Mouse (Mus musculus): ENCODE data around the gene Arhgef28. TPM values are rescaled to one million over a fixed set of nuclear protein-coding genes. Genes with fewer than 3 reads are reported as not detected.
"Not testable (repeated sequence)": the region's sequence is repeated elsewhere in the genome, so short reads cannot be mapped to it uniquely, and the experiment has no call there.

Gene Arhgef28
- total RNA-seq, 2 experiments from 2014 or later, result not detected

- ATAC-seq (replicated peaks; ENCODE audit: low FRiP score, poor library complexity, severe bottlenecking), result no peak
These were observed 73.3 kb downstream of the Arhgef28 start for GRCm38 (mm10) chr13:98132951-98133350.

- no peak for ATAC-seq (replicated peaks; ENCODE audit: low FRiP score, poor library complexity, severe bottlenecking)
These were observed 74.0 kb downstream of the Arhgef28 start for GRCm38 (mm10) chr13:98132264-98132663.

GRCm38 (mm10) chr13:98125666-98126065, 80.6 kb downstream of the Arhgef28 start:
- ATAC-seq (replicated peaks; ENCODE audit: low FRiP score, poor library complexity, severe bottlenecking), result no peak

GRCm38 (mm10) chr13:98124113-98124745, 82.0 kb downstream of the Arhgef28 start:
- no peak for ATAC-seq (replicated peaks; ENCODE audit: low FRiP score, poor library complexity, severe bottlenecking)

- ATAC-seq (replicated peaks; ENCODE audit: low FRiP score, poor library complexity, severe bottlenecking), result no peak
These were observed 83.5 kb downstream of the Arhgef28 start for GRCm38 (mm10) chr13:98122766-98123165.

GRCm38 (mm10) chr13:98121993-98122392, 84.2 kb downstream of the Arhgef28 start:
- ATAC-seq (replicated peaks; ENCODE audit: low FRiP score, poor library complexity, severe bottlenecking), result no peak

- ATAC-seq (replicated peaks; ENCODE audit: low FRiP score, poor library complexity, severe bottlenecking), result no peak
These were observed 85.1 kb downstream of the Arhgef28 start for GRCm38 (mm10) chr13:98121124-98121470.

- ATAC-seq (replicated peaks; ENCODE audit: low FRiP score, poor library complexity, severe bottlenecking), result no peak
These were observed 85.7 kb downstream of the Arhgef28 start for GRCm38 (mm10) chr13:98120356-98121123.

GRCm38 (mm10) chr13:98118291-98118690, 87.9 kb downstream of the Arhgef28 start:
- no peak for ATAC-seq (replicated peaks; ENCODE audit: low FRiP score, poor library complexity, severe bottlenecking)

GRCm38 (mm10) chr13:98117566-98118254, 88.5 kb downstream of the Arhgef28 start:
- ATAC-seq (replicated peaks; ENCODE audit: low FRiP score, poor library complexity, severe bottlenecking), result no peak

- ATAC-seq (replicated peaks; ENCODE audit: low FRiP score, poor library complexity, severe bottlenecking), result no peak
These were observed 90.6 kb downstream of the Arhgef28 start for GRCm38 (mm10) chr13:98115650-98116049.

- no peak for ATAC-seq (replicated peaks; ENCODE audit: low FRiP score, poor library complexity, severe bottlenecking)
These were observed 91.2 kb downstream of the Arhgef28 start for GRCm38 (mm10) chr13:98115051-98115450.

- ATAC-seq (replicated peaks; ENCODE audit: low FRiP score, poor library complexity, severe bottlenecking), result no peak
These were observed 93.3 kb downstream of the Arhgef28 start for GRCm38 (mm10) chr13:98112812-98113503.

GRCm38 (mm10) chr13:98111531-98111930, 94.7 kb downstream of the Arhgef28 start:
- ATAC-seq (replicated peaks; ENCODE audit: low FRiP score, poor library complexity, severe bottlenecking), result no peak

- no peak for ATAC-seq (replicated peaks; ENCODE audit: low FRiP score, poor library complexity, severe bottlenecking)
These were observed 95.2 kb downstream of the Arhgef28 start for GRCm38 (mm10) chr13:98111021-98111420.

GRCm38 (mm10) chr13:98108481-98108880, 97.8 kb downstream of the Arhgef28 start:
- not testable (repeated sequence) for ATAC-seq (replicated peaks; ENCODE audit: low FRiP score, poor library complexity, severe bottlenecking)

GRCm38 (mm10) chr13:98107621-98108020, 98.6 kb downstream of the Arhgef28 start:
- no peak for ATAC-seq (replicated peaks; ENCODE audit: low FRiP score, poor library complexity, severe bottlenecking)

- ATAC-seq (replicated peaks; ENCODE audit: low FRiP score, poor library complexity, severe bottlenecking), result no peak
These were observed 110.3 kb downstream of the Arhgef28 start for GRCm38 (mm10) chr13:98095966-98096365.

- ATAC-seq (replicated peaks; ENCODE audit: low FRiP score, poor library complexity, severe bottlenecking), result no peak
These were observed 111.9 kb downstream of the Arhgef28 start for GRCm38 (mm10) chr13:98094332-98094731.

- ATAC-seq (replicated peaks; ENCODE audit: low FRiP score, poor library complexity, severe bottlenecking), result no peak
These were observed 112.8 kb downstream of the Arhgef28 start for GRCm38 (mm10) chr13:98093483-98093882.
